Mouse (Mus musculus): ENCODE measurements around the gene Gm10031. TPM values are rescaled to one million over a fixed set of nuclear protein-coding genes. Genes with fewer than 3 reads are reported as not detected.
"Not testable (repeated sequence)": the region's sequence is repeated elsewhere in the genome, so short reads cannot be mapped to it uniquely, and the experiment has no call there.

Gene Gm10031
- 0.50 and 0.57 TPM in 2 replicates for polyA plus RNA-seq (2014; fragmentation: Nextera tagmentation; extraction: Ambion mirVana)

DNA sequence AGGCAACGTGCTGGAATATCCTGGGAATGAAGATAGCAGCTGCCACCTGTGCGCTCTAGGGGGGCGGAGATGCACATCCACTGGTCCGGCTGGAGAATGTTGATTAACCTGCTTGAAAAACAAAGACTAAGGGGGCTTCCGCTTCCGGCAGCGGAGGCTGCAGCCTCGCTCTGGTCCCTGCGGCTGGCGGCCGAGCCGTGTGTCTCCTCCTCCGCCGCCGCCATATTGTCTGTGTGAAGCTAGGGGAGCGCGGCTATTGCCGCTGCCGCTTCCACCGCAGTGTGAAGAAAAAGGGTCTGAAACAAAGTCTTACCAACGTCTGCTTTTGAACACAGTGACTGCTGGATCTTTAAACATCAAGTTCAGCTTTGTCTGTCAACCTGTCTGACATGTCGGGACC lies at the start of gene Gm10031:
TSS of gene Gm10031 (plus strand) at position 171 of the 400 bp plus-strand sequence.
- H3K9me3 ChIP-seq (ENCODE audit: control insufficient read depth, low read length); H3K36me3 ChIP-seq (ENCODE audit: control insufficient read depth, insufficient read depth, low read length); H3K27me3 ChIP-seq (ENCODE audit: control insufficient read depth, insufficient read depth, low read length); ATAC-seq (ENCODE audit: insufficient number of reproducible peaks, low FRiP score, low TSS enrichment, low read depth); H3K27ac ChIP-seq (replicated peaks; ENCODE audit: low read depth, low read length); H3K4me3 ChIP-seq (ENCODE audit: low read depth, low read length); DNase-seq (ENCODE audit: low spot score); H3K4me1 ChIP-seq (ENCODE audit: control insufficient read depth, insufficient read depth, low read length); H3K9ac ChIP-seq (ENCODE audit: low read length); H3K4me2 ChIP-seq (ENCODE audit: low read depth, severe bottlenecking): not testable (repeated sequence)
- 95% methylated on average over 19 of the region's 22 CpGs for WGBS

DNA sequence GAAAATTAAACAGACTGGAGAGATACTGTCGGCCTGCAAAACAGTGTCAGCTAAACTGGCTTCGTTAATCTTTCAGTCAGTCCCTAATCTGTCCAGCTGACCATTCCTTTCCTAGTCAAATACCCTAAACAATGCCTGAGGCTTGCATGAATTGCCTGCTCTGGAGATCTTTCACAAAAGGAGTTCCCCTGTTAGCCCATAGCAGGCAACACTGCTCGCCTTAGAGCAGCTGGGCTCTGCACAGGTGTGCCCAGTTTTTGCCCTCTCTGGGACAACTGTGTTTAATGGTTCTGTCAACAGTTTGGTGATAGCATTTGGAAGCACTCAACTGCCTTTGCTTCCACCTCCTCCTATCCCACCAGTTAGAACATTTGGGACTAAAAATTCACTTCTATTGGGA lies 49.0 kb upstream of the Gm10031 start:
- 58% methylated on average over 3 of the region's 3 CpGs for WGBS
- H3K4me2 ChIP-seq (ENCODE audit: low read depth, severe bottlenecking), result no peak overlapping the region
- H3K4me1 ChIP-seq (ENCODE audit: control insufficient read depth, insufficient read depth, low read length), result 0 out of 2 replicates have a peak, but pooled peaks cover 5% of the 10 kb centered on the region
- H3K27ac ChIP-seq (replicated peaks; ENCODE audit: low read depth, low read length), result no peak overlapping the region
- DNase-seq (ENCODE audit: low spot score), result no peak
- no peak for ATAC-seq (ENCODE audit: insufficient number of reproducible peaks, low FRiP score, low TSS enrichment, low read depth)
- H3K36me3 ChIP-seq (ENCODE audit: control insufficient read depth, insufficient read depth, low read length), result no peaks in the 10 kb centered on the region
- no peaks in the 10 kb centered on the region for H3K9me3 ChIP-seq (ENCODE audit: control insufficient read depth, low read length)
- no peak overlapping the region for H3K4me3 ChIP-seq (ENCODE audit: low read depth, low read length)
- H3K9ac ChIP-seq (ENCODE audit: low read length), result no peak overlapping the region
- H3K27me3 ChIP-seq (ENCODE audit: control insufficient read depth, insufficient read depth, low read length), result no peaks in the 10 kb centered on the region

DNA sequence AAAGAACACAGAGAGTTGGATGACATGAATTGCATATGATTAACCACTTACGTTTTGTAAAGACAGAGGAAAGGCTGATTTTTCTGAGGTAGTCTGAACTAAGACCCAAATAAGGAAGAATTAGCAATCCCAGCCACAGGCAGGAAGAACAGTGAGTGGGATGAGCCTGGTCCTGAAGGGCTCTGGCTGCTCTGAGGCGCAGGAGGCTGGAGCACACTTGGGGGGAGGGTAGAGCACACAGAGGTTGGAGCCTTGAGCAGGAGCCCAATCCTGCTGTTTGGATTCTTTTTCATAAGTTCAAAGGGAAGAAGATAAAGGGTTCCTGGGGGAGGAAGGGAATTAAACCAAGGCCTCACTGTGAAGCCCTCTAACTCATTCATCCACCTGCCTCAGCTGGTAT lies 47.8 kb upstream of the Gm10031 start:
- ATAC-seq (ENCODE audit: insufficient number of reproducible peaks, low FRiP score, low TSS enrichment, low read depth) (no peak), DNase-seq (ENCODE audit: low spot score) (no peak)
- Histone ChIP-seq H3K9me3 (ENCODE audit: control insufficient read depth, low read length) (no peaks in the 10 kb centered on the region), H3K4me2 (ENCODE audit: low read depth, severe bottlenecking) (no peak overlapping the region), H3K9ac (ENCODE audit: low read length) (no peak overlapping the region), H3K27ac (replicated peaks; ENCODE audit: low read depth, low read length) (no peak overlapping the region), H3K4me1 (ENCODE audit: control insufficient read depth, insufficient read depth, low read length) (0 out of 2 replicates have a peak, but pooled peaks cover 5% of the 10 kb centered on the region), H3K4me3 (ENCODE audit: low read depth, low read length) (no peak overlapping the region), H3K36me3 (ENCODE audit: control insufficient read depth, insufficient read depth, low read length) (no peaks in the 10 kb centered on the region), H3K27me3 (ENCODE audit: control insufficient read depth, insufficient read depth, low read length) (no peaks in the 10 kb centered on the region)
- WGBS, result 34% methylated on average over 2 of the region's 2 CpGs

- H3K9me3 ChIP-seq (ENCODE audit: control insufficient read depth, low read length), result no peaks in the 10 kb centered on the region
- no peak overlapping the region for H3K27ac ChIP-seq (replicated peaks; ENCODE audit: low read depth, low read length)
- H3K27me3 ChIP-seq (ENCODE audit: control insufficient read depth, insufficient read depth, low read length), result no peaks in the 10 kb centered on the region
- H3K36me3 ChIP-seq (ENCODE audit: control insufficient read depth, insufficient read depth, low read length), result no peaks in the 10 kb centered on the region
- no peak overlapping the region for H3K4me3 ChIP-seq (ENCODE audit: low read depth, low read length)
- H3K4me2 ChIP-seq (ENCODE audit: low read depth, severe bottlenecking), result no peak overlapping the region
- DNase-seq (ENCODE audit: low spot score), result no peak
- no peak overlapping the region for H3K9ac ChIP-seq (ENCODE audit: low read length)
- no peak for ATAC-seq (ENCODE audit: insufficient number of reproducible peaks, low FRiP score, low TSS enrichment, low read depth)
- 0 out of 2 replicates have a peak, but pooled peaks cover 5% of the 10 kb centered on the region for H3K4me1 ChIP-seq (ENCODE audit: control insufficient read depth, insufficient read depth, low read length)
- 46% methylated on average over 7 of the region's 7 CpGs for WGBS
These were observed 47.3 kb upstream of the Gm10031 start for GRCm38 (mm10) chr1:156476535-156476934.

GRCm38 (mm10) chr1:156481826-156482225 lies 42.0 kb upstream of the Gm10031 start:
- no peak overlapping the region for H3K4me3 ChIP-seq (ENCODE audit: low read depth, low read length)
- no peaks in the 10 kb centered on the region for H3K36me3 ChIP-seq (ENCODE audit: control insufficient read depth, insufficient read depth, low read length)
- H3K4me1 ChIP-seq (ENCODE audit: control insufficient read depth, insufficient read depth, low read length), result no peaks in the 10 kb centered on the region
- no peak for DNase-seq (ENCODE audit: low spot score)
- no peak overlapping the region for H3K9ac ChIP-seq (ENCODE audit: low read length)
- no peak for ATAC-seq (ENCODE audit: insufficient number of reproducible peaks, low FRiP score, low TSS enrichment, low read depth)
- H3K9me3 ChIP-seq (ENCODE audit: control insufficient read depth, low read length), result no peaks in the 10 kb centered on the region
- 87% methylated on average over 3 of the region's 3 CpGs for WGBS
- no peak overlapping the region for H3K27ac ChIP-seq (replicated peaks; ENCODE audit: low read depth, low read length)
- H3K4me2 ChIP-seq (ENCODE audit: low read depth, severe bottlenecking), result no peak overlapping the region
- no peaks in the 10 kb centered on the region for H3K27me3 ChIP-seq (ENCODE audit: control insufficient read depth, insufficient read depth, low read length)

DNA sequence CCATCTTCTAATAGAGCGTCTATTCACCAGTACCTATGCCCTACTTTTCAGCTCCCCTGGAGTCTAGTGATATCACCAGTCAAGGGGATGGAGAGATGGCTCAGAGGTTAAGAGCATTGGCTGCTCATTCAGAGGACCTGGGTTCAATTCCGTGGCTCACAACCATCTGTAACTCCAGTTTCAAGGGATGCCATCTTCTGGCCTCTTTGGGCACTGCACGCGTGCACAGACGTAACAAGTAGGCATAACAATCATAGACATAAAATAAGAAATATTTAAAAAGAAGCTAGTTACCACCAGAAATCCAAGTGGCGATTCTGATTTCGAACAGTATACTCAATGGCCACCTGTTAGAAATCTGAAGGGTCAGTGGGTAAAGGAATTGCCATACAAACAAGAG lies 36.3 kb upstream of the Gm10031 start:
- H3K4me1 ChIP-seq (ENCODE audit: control insufficient read depth, insufficient read depth, low read length), result no peaks in the 10 kb centered on the region
- H3K9ac ChIP-seq (ENCODE audit: low read length), result no peak overlapping the region
- WGBS, result 94% methylated on average over 7 of the region's 7 CpGs
- no peak overlapping the region for H3K27ac ChIP-seq (replicated peaks; ENCODE audit: low read depth, low read length)
- H3K9me3 ChIP-seq (ENCODE audit: control insufficient read depth, low read length), result no peaks in the 10 kb centered on the region
- DNase-seq (ENCODE audit: low spot score), result no peak
- H3K27me3 ChIP-seq (ENCODE audit: control insufficient read depth, insufficient read depth, low read length), result no peaks in the 10 kb centered on the region
- H3K4me2 ChIP-seq (ENCODE audit: low read depth, severe bottlenecking), result no peak overlapping the region
- H3K36me3 ChIP-seq (ENCODE audit: control insufficient read depth, insufficient read depth, low read length), result no peaks in the 10 kb centered on the region
- H3K4me3 ChIP-seq (ENCODE audit: low read depth, low read length), result no peak overlapping the region
- ATAC-seq (ENCODE audit: insufficient number of reproducible peaks, low FRiP score, low TSS enrichment, low read depth), result no peak

DNA sequence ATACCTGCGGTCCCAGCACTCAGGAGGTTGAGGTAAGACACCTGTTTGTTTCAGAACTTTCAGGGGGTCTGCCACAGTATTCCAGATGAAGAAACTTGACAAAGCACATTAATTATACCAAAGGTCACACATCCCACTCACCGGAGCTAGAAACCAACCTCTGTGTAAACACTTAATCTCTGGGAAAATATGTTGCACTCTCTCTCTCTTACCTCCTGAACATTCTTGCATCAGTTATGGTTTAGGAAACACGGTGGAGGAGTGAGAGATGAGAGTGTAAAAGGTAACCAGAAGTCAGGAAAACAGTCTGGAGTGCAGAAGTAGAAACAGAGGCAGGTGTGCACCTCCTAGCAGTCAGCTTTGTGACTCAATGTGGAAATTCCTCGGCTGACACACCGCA lies 35.8 kb upstream of the Gm10031 start:
- H3K4me1 ChIP-seq (ENCODE audit: control insufficient read depth, insufficient read depth, low read length), result no peaks in the 10 kb centered on the region
- WGBS, result 85% methylated on average over 5 of the region's 5 CpGs
- no peak overlapping the region for H3K27ac ChIP-seq (replicated peaks; ENCODE audit: low read depth, low read length)
- H3K4me2 ChIP-seq (ENCODE audit: low read depth, severe bottlenecking), result no peak overlapping the region
- H3K4me3 ChIP-seq (ENCODE audit: low read depth, low read length), result no peak overlapping the region
- H3K9ac ChIP-seq (ENCODE audit: low read length), result no peak overlapping the region
- no peaks in the 10 kb centered on the region for H3K27me3 ChIP-seq (ENCODE audit: control insufficient read depth, insufficient read depth, low read length)
- H3K9me3 ChIP-seq (ENCODE audit: control insufficient read depth, low read length), result no peaks in the 10 kb centered on the region
- no peaks in the 10 kb centered on the region for H3K36me3 ChIP-seq (ENCODE audit: control insufficient read depth, insufficient read depth, low read length)
- ATAC-seq (ENCODE audit: insufficient number of reproducible peaks, low FRiP score, low TSS enrichment, low read depth) (no peak), DNase-seq (ENCODE audit: low spot score) (no peak)

DNA sequence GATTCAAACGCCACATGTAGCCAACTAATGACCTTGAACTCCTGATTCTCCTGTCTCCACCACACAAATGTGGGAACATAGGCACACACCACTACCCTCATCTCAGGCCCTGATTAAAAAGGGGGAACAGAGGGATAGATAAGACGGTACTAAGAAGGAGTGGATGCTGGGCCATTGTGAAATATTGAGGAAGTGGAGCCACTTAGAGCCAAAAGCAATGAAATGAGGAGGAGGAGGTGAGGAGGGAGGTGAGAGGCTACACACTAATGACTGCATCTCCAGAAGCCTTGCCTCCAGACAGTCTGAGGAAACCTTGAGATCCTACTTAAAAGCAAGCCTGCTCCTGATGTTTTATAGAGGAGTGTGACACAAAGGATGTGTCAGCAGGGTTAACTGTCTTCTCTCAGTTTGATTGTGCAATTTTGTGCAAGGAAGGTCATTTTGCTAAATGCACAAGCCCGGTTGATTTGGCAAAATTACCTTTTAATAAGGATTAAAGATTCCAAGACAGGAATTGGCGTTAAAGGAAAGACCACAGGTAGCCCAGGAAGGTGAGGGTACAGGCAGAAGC lies 32.5 kb upstream of the Gm10031 start:
- WGBS, result 84% methylated on average over 4 of the region's 4 CpGs
- H3K9ac ChIP-seq (ENCODE audit: low read length), result no peak overlapping the region
- no peaks in the 10 kb centered on the region for H3K36me3 ChIP-seq (ENCODE audit: control insufficient read depth, insufficient read depth, low read length)
- H3K4me2 ChIP-seq (ENCODE audit: low read depth, severe bottlenecking), result no peak overlapping the region
- H3K27me3 ChIP-seq (ENCODE audit: control insufficient read depth, insufficient read depth, low read length), result no peaks in the 10 kb centered on the region
- DNase-seq (ENCODE audit: low spot score), result no peak
- no peaks in the 10 kb centered on the region for H3K4me1 ChIP-seq (ENCODE audit: control insufficient read depth, insufficient read depth, low read length)
- H3K4me3 ChIP-seq (ENCODE audit: low read depth, low read length), result no peak overlapping the region
- H3K9me3 ChIP-seq (ENCODE audit: control insufficient read depth, low read length), result no peaks in the 10 kb centered on the region
- H3K27ac ChIP-seq (replicated peaks; ENCODE audit: low read depth, low read length), result no peak overlapping the region
- no peak for ATAC-seq (ENCODE audit: insufficient number of reproducible peaks, low FRiP score, low TSS enrichment, low read depth)

DNA sequence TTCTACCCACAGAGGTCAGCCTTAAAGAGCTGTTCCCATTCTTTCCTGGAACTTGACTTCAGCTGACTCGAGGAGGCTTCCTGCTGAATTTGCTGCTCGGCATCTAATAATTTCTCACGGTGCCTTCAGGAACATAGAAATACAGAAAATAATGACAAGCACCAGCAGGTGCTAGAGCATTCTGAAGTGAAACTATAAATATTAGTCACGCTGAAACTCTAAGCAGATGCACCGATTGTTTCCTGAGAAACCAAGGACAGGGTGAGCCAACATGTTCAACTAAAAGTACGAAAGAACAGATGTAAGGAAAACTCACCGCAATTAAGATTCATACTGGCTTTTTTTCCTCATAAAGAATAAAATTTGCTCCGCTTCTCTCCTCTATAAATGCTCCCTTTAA lies 28.8 kb upstream of the Gm10031 start:
- Histone ChIP-seq H3K9ac (ENCODE audit: low read length) (no peak overlapping the region), H3K9me3 (ENCODE audit: control insufficient read depth, low read length) (no peaks in the 10 kb centered on the region), H3K4me2 (ENCODE audit: low read depth, severe bottlenecking) (no peak overlapping the region), H3K4me3 (ENCODE audit: low read depth, low read length) (no peak overlapping the region), H3K36me3 (ENCODE audit: control insufficient read depth, insufficient read depth, low read length) (no peaks in the 10 kb centered on the region), H3K4me1 (ENCODE audit: control insufficient read depth, insufficient read depth, low read length) (no peaks in the 10 kb centered on the region), H3K27ac (replicated peaks; ENCODE audit: low read depth, low read length) (no peak overlapping the region), H3K27me3 (ENCODE audit: control insufficient read depth, insufficient read depth, low read length) (no peaks in the 10 kb centered on the region)
- 86% methylated on average over 8 of the region's 8 CpGs for WGBS
- ATAC-seq (ENCODE audit: insufficient number of reproducible peaks, low FRiP score, low TSS enrichment, low read depth) (no peak), DNase-seq (ENCODE audit: low spot score) (no peak)

Measured in limb, embryonic 11.5 days (tissue).